Mouse (Mus musculus): Measurements from ENCODE around the gene Galnt3. TPM values are rescaled to one million over a fixed set of nuclear protein-coding genes. Genes with fewer than 3 reads are reported as not detected.

The Galnt3 gene
- total RNA-seq, 4 experiments from 2014 or later: 0.13 to 0.15 TPM; not detected in 2

Other genes starting within 250 kb of the Galnt3 start
- gene Ttc21b, start 131.6 kb upstream of the Galnt3 start, total RNA-seq (2022): 1 to 10 TPM in 2 of 4 experiments, under 1 TPM in 2; 0.63 to 1.3 (median 1.0) TPM

All from gastrocnemius, adult 8-10 months (tissue).